In the genomic region with DNA sequence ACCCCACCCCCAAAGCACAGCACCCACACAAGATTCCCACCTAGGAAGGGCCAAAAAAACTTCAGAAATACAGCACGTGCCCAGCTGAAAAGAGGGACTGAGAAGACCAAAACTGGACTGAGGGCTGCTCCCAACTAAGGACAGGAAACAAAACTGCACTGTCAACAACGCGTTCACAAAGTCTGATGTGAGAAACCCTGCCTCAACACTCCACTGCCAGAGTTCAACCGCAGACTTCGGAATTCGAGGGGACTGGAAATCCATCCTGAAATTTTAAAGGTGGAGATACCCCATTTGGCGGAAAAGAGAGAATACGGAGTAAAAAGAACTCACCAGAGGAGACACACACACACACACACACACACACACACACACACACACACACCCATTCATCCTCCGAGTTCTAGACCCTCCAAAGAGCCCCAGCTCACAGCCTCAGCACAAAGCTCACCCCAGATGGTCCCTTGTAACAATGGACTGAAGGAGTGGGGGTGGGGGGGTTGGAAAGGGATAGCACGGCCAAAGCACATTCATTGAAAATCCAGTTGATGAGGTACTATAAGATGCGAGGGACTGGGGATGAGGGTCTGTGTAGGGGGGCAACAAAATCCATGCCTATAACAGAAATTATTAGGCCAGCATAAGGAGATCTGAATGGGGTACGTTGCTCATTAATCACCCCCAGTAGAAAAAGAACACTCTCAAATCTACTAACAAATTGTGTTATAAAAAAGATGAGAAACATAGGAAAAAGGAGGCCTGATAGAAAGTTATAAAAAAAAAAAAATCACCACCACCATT, we compare ENCODE assay signal across 10 mouse cellular contexts. TPM values are rescaled to one million over a fixed set of nuclear protein-coding genes. Genes with fewer than 3 reads are reported as not detected.
DNase-seq lines count a peak whose midpoint lies in the region; ATAC-seq and TF ChIP-seq lines count a peak whose summit lies in the region.
"Had no signal": no experiment of that assay in that cellular context is flagged by ENCODE, and none has a peak within 500 bp of the region (broad histone marks: within the 10 kb centered on the region; RNA-seq: fewer than 3 reads in every experiment).

No protein-coding gene starts in this region.

- no peak for TF ChIP-seq POLR2A in embryonic fibroblast, embryonic 13.5 days (IDR thresholded peaks at IDR 0.05; ENCODE audit: low read depth, low read length)

- no peak for TF ChIP-seq EP300 in heart, postnatal 0 days (IDR thresholded peaks at IDR 0.05; ENCODE audit: low read depth)

- whole genome bisulfite sequencing in heart, postnatal 0 days, result 17% methylated on average over 12 of the region's 12 CpGs
- WGBS in limb, embryonic 11.5 days, result under 1% methylated on average over 12 of the region's 12 CpGs
- 2% methylated on average over 12 of the region's 12 CpGs for WGBS in neural tube, embryonic 14.5 days

- TF ChIP-seq CTCF in heart, postnatal 0 days (IDR thresholded peaks at IDR 0.05; ENCODE audit: low read depth), result no peak
- no peak for TF ChIP-seq CTCF in embryonic fibroblast, embryonic 13.5 days (IDR thresholded peaks at IDR 0.05; ENCODE audit: borderline replicate concordance, insufficient read depth, low read length)

- no peak overlapping the region for H3K9ac ChIP-seq in heart, postnatal 0 days (replicated peaks; ENCODE audit: low read depth, low read length)
- peak overlapping the region; percentile 67 for H3K9ac ChIP-seq in limb, embryonic 11.5 days (ENCODE audit: low read length)
- no peak overlapping the region; the same call in 1 of the 2 replicates for H3K9ac ChIP-seq in neural tube, embryonic 14.5 days (replicated peaks; ENCODE audit: low read depth, low read length)

- peak overlapping the region; percentile 94 for H3K4me2 ChIP-seq in heart, postnatal 0 days (ENCODE audit: low read depth, low read length)
- H3K4me2 ChIP-seq in limb, embryonic 11.5 days (ENCODE audit: low read depth, severe bottlenecking), result peak overlapping the region; percentile 76
- peak overlapping the region; percentile 71 for H3K4me2 ChIP-seq in neural tube, embryonic 14.5 days (ENCODE audit: low read depth, low read length)

- DNase-seq in heart, postnatal 0 days (ENCODE audit: low spot score), result no peak
- no peak for DNase-seq in heart, postnatal 25 days (ENCODE audit: low spot score)
- peak; percentile 34 for DNase-seq in limb, embryonic 11.5 days (ENCODE audit: low spot score)
- DNase-seq in gastrocnemius, postnatal 14 days, result no peak
- DNase-seq in gastrocnemius, postnatal 25 days, result no peak
- no peak for DNase-seq in gastrocnemius, postnatal 36 days
- DNase-seq: cerebellum, adult 11-12 months had no signal

- H3K4me1 ChIP-seq in heart, postnatal 0 days (ENCODE audit: control insufficient read depth, insufficient read depth), result peaks cover 24% of the 10 kb centered on the region
- no peaks in the 10 kb centered on the region; the same call in 1 of the 2 replicates for H3K4me1 ChIP-seq in embryonic fibroblast, embryonic 13.5 days (ENCODE audit: control insufficient read depth, insufficient read depth, low read length)
- H3K4me1 ChIP-seq in limb, embryonic 11.5 days (ENCODE audit: control insufficient read depth, insufficient read depth, low read length), result peaks cover 14% of the 10 kb centered on the region
- H3K4me1 ChIP-seq in neural tube, embryonic 14.5 days (ENCODE audit: control insufficient read depth, insufficient read depth, low read length), result peaks cover 10% of the 10 kb centered on the region; the same call in 1 of the 2 replicates

- intact Hi-C loops in heart, postnatal 25 days (cut with DNase I), result loop anchor here (10.0 kb wide), 2 partner anchors 202 to 272 kb away; a partner anchor contains a TSS
- intact Hi-C loops in gastrocnemius, postnatal 14 days (cut with DNase I; ENCODE audit: low total_unique reads), result loop anchor here (10.0 kb wide), 1 partner anchor 202 kb away; no protein-coding TSS in a partner anchor
- intact Hi-C loops in gastrocnemius, postnatal 36 days (cut with DNase I), result loop anchor here (10.0 kb wide), 1 partner anchor 202 kb away; no protein-coding TSS in a partner anchor

- peak overlapping the region; percentile 78; the same call in 1 of the 2 replicates for H3K4me3 ChIP-seq in heart, postnatal 0 days (ENCODE audit: low read depth, low read length)
- peak overlapping the region; percentile 87 for H3K4me3 ChIP-seq in embryonic fibroblast, embryonic 13.5 days (ENCODE audit: insufficient read depth, low read length)
- peak overlapping the region; percentile 90 for H3K4me3 ChIP-seq in limb, embryonic 11.5 days (ENCODE audit: low read depth, low read length)
- peak overlapping the region; percentile 77 for H3K4me3 ChIP-seq in neural tube, embryonic 14.5 days (ENCODE audit: low read depth, low read length)

- H3K36me3 ChIP-seq in heart, postnatal 0 days (replicated peaks; ENCODE audit: control insufficient read depth, insufficient read depth, low read length), result no peaks in the 10 kb centered on the region
- H3K36me3 ChIP-seq in limb, embryonic 11.5 days (ENCODE audit: control insufficient read depth, insufficient read depth, low read length), result no peaks in the 10 kb centered on the region
- H3K36me3 ChIP-seq in neural tube, embryonic 14.5 days (ENCODE audit: control insufficient read depth, insufficient read depth, low read length), result no peaks in the 10 kb centered on the region

- no peaks in the 10 kb centered on the region for H3K9me3 ChIP-seq in heart, postnatal 0 days (replicated peaks; ENCODE audit: control insufficient read depth, low read length)
- no peaks in the 10 kb centered on the region for H3K9me3 ChIP-seq in limb, embryonic 11.5 days (ENCODE audit: control insufficient read depth, low read length)
- no peaks in the 10 kb centered on the region for H3K9me3 ChIP-seq in neural tube, embryonic 14.5 days (ENCODE audit: control insufficient read depth, low read length)

- peaks cover 22% of the 10 kb centered on the region for H3K27me3 ChIP-seq in heart, postnatal 0 days (ENCODE audit: control insufficient read depth, insufficient read depth, low read length)
- no peaks in the 10 kb centered on the region for H3K27me3 ChIP-seq in limb, embryonic 11.5 days (ENCODE audit: control insufficient read depth, insufficient read depth, low read length)
- H3K27me3 ChIP-seq in neural tube, embryonic 14.5 days (ENCODE audit: control insufficient read depth, insufficient read depth, low read length), result no peaks in the 10 kb centered on the region

- no peak overlapping the region for H3K27ac ChIP-seq in heart, postnatal 0 days (ENCODE audit: low read depth)
- H3K27ac ChIP-seq in embryonic fibroblast, embryonic 13.5 days (ENCODE audit: insufficient read depth, low read length), result peak overlapping the region; percentile 49
- 0 out of 2 replicates have a peak overlapping the region, but pooled peaks have one; percentile 12 for H3K27ac ChIP-seq in limb, embryonic 11.5 days (replicated peaks; ENCODE audit: low read depth, low read length)
- H3K27ac ChIP-seq in neural tube, embryonic 14.5 days (ENCODE audit: low read depth, low read length), result no peak overlapping the region

- no peak for ATAC-seq in heart, postnatal 0 days (ENCODE audit: insufficient read depth, low read depth)
- ATAC-seq in limb, embryonic 11.5 days (ENCODE audit: insufficient number of reproducible peaks, low FRiP score, low TSS enrichment, low read depth), result no peak
- no peak for ATAC-seq in neural tube, embryonic 14.5 days (ENCODE audit: low read depth)

RNA-seq across cellular contexts. Expression of a gene that starts 2.4 kb away (rescaled TPM):
- total RNA-seq in heart, postnatal 0 days (2014; rRNA removed; ENCODE audit: low replicate concordance), result 3.4 and 10.4 TPM in 2 replicates
- 4.5 and 5.6 TPM in 2 replicates for polyA plus RNA-seq in heart, postnatal 0 days (2015; fragmentation: Nextera tagmentation; extraction: Ambion mirVana)
- under 1 TPM; 0.23 to 0.25 TPM for total RNA-seq in heart, postnatal 25 days (2021)
- polyA plus RNA-seq in embryonic fibroblast, embryonic 13.5 days (2011; ENCODE audit: insufficient read length, low read depth, missing spikeins), result 37.9 and 39.8 TPM in 2 replicates
- polyA plus RNA-seq in limb, embryonic 11.5 days (2014; fragmentation: Nextera tagmentation; extraction: Ambion mirVana), result 106 and 116 TPM in 2 replicates
- 3.0 and 5.9 TPM in 2 replicates for polyA plus RNA-seq in neural tube, embryonic 14.5 days (2014; fragmentation: Nextera tagmentation; extraction: Ambion mirVana)
- total RNA-seq in gastrocnemius, postnatal 14 days (2021), result under 1 TPM; 0.10 to 0.11 TPM
- total RNA-seq in gastrocnemius, postnatal 25 days (2021), result not detected
- total RNA-seq in gastrocnemius, postnatal 36 days (2021), result not detected
- total RNA-seq: layer of hippocampus, adult 18-20 months had no signal

RNA-seq across cellular contexts. Expression of a gene that starts 21.0 kb away (rescaled TPM):
- total RNA-seq in heart, postnatal 0 days (2014; rRNA removed; ENCODE audit: low replicate concordance), result not detected in 2 replicates
- not detected in 2 replicates for polyA plus RNA-seq in heart, postnatal 0 days (2015; fragmentation: Nextera tagmentation; extraction: Ambion mirVana)
- not detected for total RNA-seq in heart, postnatal 25 days (2021)
- polyA plus RNA-seq in embryonic fibroblast, embryonic 13.5 days (2011; ENCODE audit: insufficient read length, low read depth, missing spikeins), result not detected in 2 replicates
- not detected in 2 replicates for polyA plus RNA-seq in limb, embryonic 11.5 days (2014; fragmentation: Nextera tagmentation; extraction: Ambion mirVana)
- polyA plus RNA-seq in neural tube, embryonic 14.5 days (2014; fragmentation: Nextera tagmentation; extraction: Ambion mirVana), result not detected in 2 replicates
- total RNA-seq in gastrocnemius, postnatal 14 days (2021), result not detected
- not detected for total RNA-seq in gastrocnemius, postnatal 25 days (2021)
- total RNA-seq in gastrocnemius, postnatal 36 days (2021), result not detected
- total RNA-seq: layer of hippocampus, adult 18-20 months had no signal

RNA-seq across cellular contexts. Expression of a gene that starts 31.4 kb away (rescaled TPM):
- total RNA-seq in heart, postnatal 0 days (2014; rRNA removed; ENCODE audit: low replicate concordance), result 24.0 and 25.2 TPM in 2 replicates
- 59.4 and 63.0 TPM in 2 replicates for polyA plus RNA-seq in heart, postnatal 0 days (2015; fragmentation: Nextera tagmentation; extraction: Ambion mirVana)
- total RNA-seq in heart, postnatal 25 days (2021), result 10 to 100 TPM; 45.7 to 46.9 TPM
- 68.4 and 71.9 TPM in 2 replicates for polyA plus RNA-seq in embryonic fibroblast, embryonic 13.5 days (2011; ENCODE audit: insufficient read length, low read depth, missing spikeins)
- polyA plus RNA-seq in limb, embryonic 11.5 days (2014; fragmentation: Nextera tagmentation; extraction: Ambion mirVana), result 38.3 and 39.1 TPM in 2 replicates
- 43.7 and 46.2 TPM in 2 replicates for polyA plus RNA-seq in neural tube, embryonic 14.5 days (2014; fragmentation: Nextera tagmentation; extraction: Ambion mirVana)
- 10 to 100 TPM; 27.6 to 31.7 TPM for total RNA-seq in gastrocnemius, postnatal 14 days (2021)
- total RNA-seq in gastrocnemius, postnatal 25 days (2021), result 10 to 100 TPM; 31.1 to 31.8 TPM
- 10 to 100 TPM; 26.5 to 30.1 TPM for total RNA-seq in gastrocnemius, postnatal 36 days (2021)

Comparison
In these comparisons a context has a peak if more than half of its experiments do, and no peak if none do; other contexts are left out.
1. H3K27ac ChIP-seq: peak in embryonic fibroblast, embryonic 13.5 days (single experiment) and limb, embryonic 11.5 days (single experiment); none in heart, postnatal 0 days (single experiment) and neural tube, embryonic 14.5 days (single experiment).
2. Peak in every context shown above with its lines, with median percentiles within 50 percentile points of each other: H3K4me2 ChIP-seq and H3K4me3 ChIP-seq.